In genomic region chr9:71492296-71493025, GRCm38 (mm10) we compare ENCODE assay signal across 17 mouse cellular contexts. TPM values are rescaled to one million over a fixed set of nuclear protein-coding genes. Genes with fewer than 3 reads are reported as not detected.
DNase-seq lines count a peak whose midpoint lies in the region; ATAC-seq and TF ChIP-seq lines count a peak whose summit lies in the region.
"Had no signal": no experiment of that assay in that cellular context is flagged by ENCODE, and none has a peak within 500 bp of the region (broad histone marks: within the 10 kb centered on the region; RNA-seq: fewer than 3 reads in every experiment).

No protein-coding gene starts in this region.

- no peaks in the 10 kb centered on the region for H3K36me3 ChIP-seq in forebrain, embryonic 10.5 days (replicated peaks)
- no peaks in the 10 kb centered on the region for H3K36me3 ChIP-seq in forebrain, embryonic 14.5 days (ENCODE audit: control insufficient read depth, insufficient read depth, low read length)
- H3K36me3 ChIP-seq in kidney, embryonic 16.5 days (ENCODE audit: insufficient read depth, low read length), result no peaks in the 10 kb centered on the region
- H3K36me3 ChIP-seq: forebrain, embryonic 12.5 days had no signal

- no peak for ATAC-seq in forebrain, embryonic 14.5 days
- no peak for ATAC-seq in kidney, embryonic 16.5 days (ENCODE audit: low FRiP score, low TSS enrichment)
- no peak for ATAC-seq in erythroblast, adult 5-6 weeks (replicated peaks; ENCODE audit: low FRiP score, poor library complexity, severe bottlenecking)
- ATAC-seq: hindbrain, embryonic 16.5 days; liver, postnatal 0 days; Patski had no signal

- H3K9ac ChIP-seq in forebrain, embryonic 14.5 days (ENCODE audit: low read length), result no peak overlapping the region
- peak overlapping the region; percentile 36; the same call in 1 of the 2 replicates for H3K9ac ChIP-seq in kidney, embryonic 16.5 days (replicated peaks; ENCODE audit: low read length)
- H3K9ac ChIP-seq: forebrain, embryonic 12.5 days; liver, postnatal 0 days had no signal

- no peak overlapping the region for H3K4me3 ChIP-seq in forebrain, embryonic 10.5 days
- no peak overlapping the region for H3K4me3 ChIP-seq in forebrain, embryonic 14.5 days (ENCODE audit: low read depth, low read length)
- no peak overlapping the region for H3K4me3 ChIP-seq in kidney, embryonic 16.5 days (ENCODE audit: low read length)
- no peak overlapping the region for H3K4me3 ChIP-seq in left cerebral cortex, adult 2 months
- H3K4me3 ChIP-seq: forebrain, embryonic 12.5 days had no signal

- no peaks in the 10 kb centered on the region for H3K9me3 ChIP-seq in forebrain, embryonic 10.5 days
- no peaks in the 10 kb centered on the region for H3K9me3 ChIP-seq in forebrain, embryonic 14.5 days (replicated peaks; ENCODE audit: control insufficient read depth, low read length)
- no peaks in the 10 kb centered on the region for H3K9me3 ChIP-seq in kidney, embryonic 16.5 days (ENCODE audit: low read length)
- H3K9me3 ChIP-seq: forebrain, embryonic 12.5 days had no signal

- H3K4me1 ChIP-seq in forebrain, embryonic 10.5 days, result peaks cover 27% of the 10 kb centered on the region
- H3K4me1 ChIP-seq in forebrain, embryonic 14.5 days (ENCODE audit: control insufficient read depth, insufficient read depth, low read length), result no peaks in the 10 kb centered on the region
- peaks cover 42% of the 10 kb centered on the region for H3K4me1 ChIP-seq in kidney, embryonic 16.5 days (ENCODE audit: insufficient read depth, low read length)

- peak overlapping the region; percentile 60; the same call in 1 of the 2 replicates for H3K27ac ChIP-seq in forebrain, embryonic 10.5 days
- H3K27ac ChIP-seq in forebrain, embryonic 14.5 days (ENCODE audit: low read depth, low read length), result no peak overlapping the region
- H3K27ac ChIP-seq in kidney, embryonic 16.5 days (ENCODE audit: low read length), result peak overlapping the region; percentile 81
- no peak overlapping the region for H3K27ac ChIP-seq in left cerebral cortex, adult 2 months

- TF ChIP-seq CTCF in left cerebral cortex, adult 2 months (IDR thresholded peaks at IDR 0.05), result no peak

- no peak overlapping the region for H3K4me2 ChIP-seq in forebrain, embryonic 14.5 days (ENCODE audit: low read length)
- no peak overlapping the region for H3K4me2 ChIP-seq in kidney, embryonic 16.5 days (replicated peaks; ENCODE audit: low read depth, low read length)
- H3K4me2 ChIP-seq: forebrain, embryonic 12.5 days; heart, embryonic 11.5 days had no signal

- H3K27me3 ChIP-seq in forebrain, embryonic 10.5 days (ENCODE audit: poor library complexity, severe bottlenecking), result peaks cover 10% of the 10 kb centered on the region; the same call in 1 of the 2 replicates
- H3K27me3 ChIP-seq in forebrain, embryonic 14.5 days (replicated peaks; ENCODE audit: control insufficient read depth, insufficient read depth, low read length), result 0 out of 2 replicates have a peak, but pooled peaks cover 2% of the 10 kb centered on the region
- no peaks in the 10 kb centered on the region for H3K27me3 ChIP-seq in kidney, embryonic 16.5 days (ENCODE audit: insufficient read depth, low read length)
- H3K27me3 ChIP-seq: forebrain, embryonic 12.5 days; Patski had no signal

- 85% methylated on average over 15 of the region's 15 CpGs for WGBS in forebrain, embryonic 10.5 days
- 84% methylated on average over 15 of the region's 15 CpGs for WGBS in forebrain, embryonic 14.5 days
- 55% methylated on average over 15 of the region's 15 CpGs for WGBS in kidney, embryonic 16.5 days

- intact Hi-C loops in left cerebral cortex, adult 2 months (cut with DNase I), result no loop called here

- no peak for DNase-seq in forebrain, embryonic 10.5 days (ENCODE audit: extremely low spot score, low spot score)
- no peak for DNase-seq in forebrain, embryonic 14.5 days (ENCODE audit: low spot score)
- no peak for DNase-seq in kidney, adult 18-20 months
- DNase-seq in ZHBTc4 (ENCODE audit: low read depth, low spot score), result peak; percentile 71
- DNase-seq in kidney, postnatal 14 days, result peak; percentile 18
- DNase-seq in left cerebral cortex, adult 2 months (ENCODE audit: extremely low spot score in 1 of 2, low spot score in 2 of 2), result no peak
- DNase-seq: cerebellum, adult 11-12 months; cerebellum, postnatal 25 days; liver; liver, postnatal 0 days; lung, postnatal 36 days had no signal

RNA-seq across cellular contexts. Expression of gene Polr2m, which starts 6.7 kb away (rescaled TPM):
- 570 and 573 TPM in 2 replicates for polyA plus RNA-seq in forebrain, embryonic 10.5 days (2016; fragmentation: Nextera tagmentation; extraction: Ambion mirVana)
- polyA plus RNA-seq in forebrain, embryonic 14.5 days (2014; fragmentation: Nextera tagmentation; extraction: Ambion mirVana), result 268 and 289 TPM in 2 replicates
- polyA plus RNA-seq in kidney, embryonic 16.5 days (2015; fragmentation: Nextera tagmentation; extraction: Ambion mirVana), result 488 and 497 TPM in 2 replicates
- 20.1 and 21.1 TPM in 2 replicates for total RNA-seq in erythroblast, adult 5-6 weeks (2015; ENCODE audit: low replicate concordance)
- 28.3 and 36.2 TPM in 2 replicates for total RNA-seq in erythroblast, adult 5-6 weeks (2017; ENCODE audit: low replicate concordance)
- total RNA-seq in left cerebral cortex, adult 2 months (2021), result 100 to 1,000 TPM; 193 to 194 TPM

Comparison
In these comparisons a context has a peak if more than half of its experiments do, and no peak if none do; other contexts are left out.
1. DNase-seq: peak in ZHBTc4 (single experiment) and kidney, postnatal 14 days (single experiment); none in forebrain, embryonic 10.5 days (single experiment), forebrain, embryonic 14.5 days (single experiment), kidney, adult 18-20 months (single experiment) and left cerebral cortex, adult 2 months (0 of 2).
2. H3K27ac ChIP-seq: peak in forebrain, embryonic 10.5 days (single experiment) and kidney, embryonic 16.5 days (single experiment); none in forebrain, embryonic 14.5 days (single experiment) and left cerebral cortex, adult 2 months (single experiment).